Mouse (Mus musculus): ENCODE results near the gene Tekt2. TPM values are rescaled to one million over a fixed set of nuclear protein-coding genes. Genes with fewer than 3 reads are reported as not detected.

Tekt2 gene
- polyA plus RNA-seq (2015; fragmentation: Nextera tagmentation; extraction: Ambion mirVana), result 3.6 and 3.9 TPM in 2 replicates

DNA sequence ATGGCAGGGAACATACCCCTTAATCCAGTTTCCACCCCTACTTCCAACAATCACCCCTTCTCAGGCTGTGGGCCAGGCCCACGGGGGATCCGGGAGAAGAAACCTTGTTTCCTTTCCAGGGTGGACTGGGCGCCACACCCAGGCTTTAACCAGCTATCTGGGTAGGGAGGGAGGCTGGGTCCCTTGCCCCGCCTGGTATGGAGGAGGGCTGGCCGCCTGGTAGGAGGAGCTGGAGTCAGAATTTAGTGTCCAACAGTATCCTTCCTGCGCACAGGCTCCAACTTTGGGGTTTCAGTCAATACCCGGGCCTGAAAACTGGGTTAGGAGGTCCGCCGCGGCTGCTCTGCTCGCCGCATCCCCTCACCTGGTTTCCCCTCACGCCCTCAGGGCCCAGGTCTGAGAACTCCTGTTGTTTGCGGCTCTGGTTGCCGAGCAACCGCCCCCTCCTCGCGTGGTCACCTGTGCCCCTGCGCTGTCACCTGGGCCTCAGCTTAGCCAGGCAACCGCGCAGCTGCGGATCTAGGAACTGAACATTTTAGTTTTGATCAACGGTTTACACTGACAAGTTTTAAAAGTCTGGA lies at the start of gene Tekt2:
Gene Tekt2 (minus strand): TSS at position 408 of the 581 bp plus-strand sequence.
- peak within 1 kb of the TSS; percentile 60 for H3K4me2 ChIP-seq (replicated peaks; ENCODE audit: low read depth)
- ATAC-seq (ENCODE audit: low FRiP score, low TSS enrichment) (peak; percentile 36; the same call in 1 of the 2 replicates), DNase-seq (ENCODE audit: low spot score) (peak; percentile 66)
- no peaks in the 10 kb centered on the region for H3K36me3 ChIP-seq (ENCODE audit: control insufficient read depth, insufficient read depth, low read length)
- no peaks in the 10 kb centered on the region for H3K27me3 ChIP-seq (ENCODE audit: control insufficient read depth, insufficient read depth, low read length)
- TF ChIP-seq CTCF (IDR thresholded peaks at IDR 0.05; ENCODE audit: low read depth), result 0 out of 2 replicates have a peak, but pooled peaks have one; percentile 8
- TF ChIP-seq EP300 (optimal IDR thresholded peaks at IDR 0.05), result no peak
- peaks cover 4% of the 10 kb centered on the region for H3K4me1 ChIP-seq (replicated peaks; ENCODE audit: control insufficient read depth, insufficient read depth)
- peak within 1 kb of the TSS; percentile 48; the same call in 1 of the 2 replicates for H3K9ac ChIP-seq (ENCODE audit: low read length)
- H3K27ac ChIP-seq (replicated peaks), result no peak within 1 kb of the TSS
- H3K4me3 ChIP-seq (ENCODE audit: low read depth, low read length), result peak within 1 kb of the TSS; percentile 31
- 7% methylated on average over 23 of the region's 23 CpGs for WGBS
- no peaks in the 10 kb centered on the region for H3K9me3 ChIP-seq (ENCODE audit: control insufficient read depth, low read length)

DNA sequence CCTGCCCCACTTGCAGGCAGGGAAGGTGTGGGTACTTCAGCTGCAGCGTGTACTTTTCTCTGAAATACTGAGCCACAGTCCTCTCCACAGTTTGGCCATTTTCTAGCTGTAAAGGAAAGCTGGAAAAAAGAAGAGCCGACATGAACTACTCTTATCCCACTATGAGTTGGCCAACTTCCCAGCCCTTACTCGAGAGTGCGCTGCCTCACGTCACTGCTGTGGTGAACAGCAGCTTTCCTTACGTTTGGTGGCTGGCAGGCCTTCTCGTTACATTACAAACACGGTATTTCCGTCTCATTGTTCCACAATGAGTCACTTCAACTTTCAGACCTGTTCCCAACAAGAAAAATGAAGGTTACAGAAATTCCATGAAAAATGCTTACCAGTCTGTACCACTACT lies 46.0 kb upstream of the Tekt2 start:
- TF ChIP-seq EP300 (optimal IDR thresholded peaks at IDR 0.05) (no peak), CTCF (IDR thresholded peaks at IDR 0.05; ENCODE audit: low read depth) (no peak)
- DNase-seq (ENCODE audit: low spot score), result peak; percentile 14
- H3K27me3 ChIP-seq (ENCODE audit: control insufficient read depth, insufficient read depth, low read length), result no peaks in the 10 kb centered on the region

DNA sequence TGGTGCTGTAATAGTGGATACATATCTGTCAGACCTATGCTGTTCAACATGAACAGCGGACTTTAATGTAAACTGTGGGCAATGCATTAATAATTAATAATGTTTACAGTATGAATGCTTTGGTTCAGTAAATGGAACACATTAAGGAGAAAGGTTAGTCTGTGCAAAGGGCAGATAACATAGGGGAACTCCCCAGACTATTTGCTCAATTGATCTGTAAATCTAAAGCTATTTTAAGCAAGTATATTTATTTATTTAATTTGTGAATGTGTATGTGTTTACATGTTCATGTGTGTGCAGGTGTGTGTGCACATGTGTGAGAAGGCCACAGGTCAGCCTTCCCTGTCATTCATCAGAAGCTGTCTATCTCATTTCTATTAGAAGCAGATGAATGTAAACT lies 34.6 kb upstream of the Tekt2 start:
- Histone ChIP-seq H3K27me3 (ENCODE audit: control insufficient read depth, insufficient read depth, low read length) (no peaks in the 10 kb centered on the region), H3K4me3 (ENCODE audit: low read depth, low read length) (no peak overlapping the region), H3K9me3 (ENCODE audit: control insufficient read depth, low read length) (no peaks in the 10 kb centered on the region), H3K27ac (replicated peaks) (no peak overlapping the region), H3K4me2 (replicated peaks; ENCODE audit: low read depth) (no peak overlapping the region), H3K4me1 (replicated peaks; ENCODE audit: control insufficient read depth, insufficient read depth) (no peaks in the 10 kb centered on the region), H3K36me3 (ENCODE audit: control insufficient read depth, insufficient read depth, low read length) (peaks cover 12% of the 10 kb centered on the region), H3K9ac (ENCODE audit: low read length) (no peak overlapping the region)
- 76% methylated on average over 1 of the region's 1 CpGs for WGBS
- ATAC-seq (ENCODE audit: low FRiP score, low TSS enrichment), result 0 out of 2 replicates have a peak, but pooled peaks have one; percentile 40
- no peak for DNase-seq (ENCODE audit: low spot score)
- TF ChIP-seq EP300 (optimal IDR thresholded peaks at IDR 0.05) (no peak), CTCF (IDR thresholded peaks at IDR 0.05; ENCODE audit: low read depth) (no peak)

More for the DNA sequence above, 46.0 kb upstream of the Tekt2 start:
- H3K9ac ChIP-seq (ENCODE audit: low read length), result no peak overlapping the region
- ATAC-seq (ENCODE audit: low FRiP score, low TSS enrichment), result no peak
- no peaks in the 10 kb centered on the region for H3K4me1 ChIP-seq (replicated peaks; ENCODE audit: control insufficient read depth, insufficient read depth)
- no peak overlapping the region for H3K27ac ChIP-seq (replicated peaks)
- peaks cover 4% of the 10 kb centered on the region; the same call in 1 of the 2 replicates for H3K36me3 ChIP-seq (ENCODE audit: control insufficient read depth, insufficient read depth, low read length)
- H3K4me2 ChIP-seq (replicated peaks; ENCODE audit: low read depth), result no peak overlapping the region
- no peaks in the 10 kb centered on the region for H3K9me3 ChIP-seq (ENCODE audit: control insufficient read depth, low read length)
- no peak overlapping the region for H3K4me3 ChIP-seq (ENCODE audit: low read depth, low read length)
- WGBS, result 49% methylated on average over 9 of the region's 9 CpGs

DNA sequence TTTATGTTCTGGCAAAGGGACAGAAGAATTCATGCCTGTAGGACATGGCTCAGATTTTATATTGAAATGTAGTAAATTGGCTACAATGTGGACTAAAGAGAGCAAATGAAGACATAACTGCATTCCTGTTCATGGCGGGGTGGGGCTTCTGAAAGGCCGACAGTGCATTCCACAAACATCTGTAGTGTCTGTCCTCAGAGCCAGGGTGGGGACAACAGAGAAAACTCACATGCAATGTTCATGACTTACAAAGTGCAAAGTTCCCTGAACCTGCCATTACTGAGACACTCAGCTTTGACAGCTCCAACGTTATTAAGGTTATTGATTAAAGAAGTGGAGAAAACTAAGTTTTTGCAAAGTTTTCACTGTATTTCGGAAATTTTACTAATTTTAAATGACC lies 18.0 kb upstream of the Tekt2 start:
- WGBS, result 56% methylated on average over 4 of the region's 4 CpGs
- TF ChIP-seq CTCF (IDR thresholded peaks at IDR 0.05; ENCODE audit: low read depth) (no peak), EP300 (optimal IDR thresholded peaks at IDR 0.05) (no peak)
- Histone ChIP-seq H3K4me1 (replicated peaks; ENCODE audit: control insufficient read depth, insufficient read depth) (no peaks in the 10 kb centered on the region), H3K36me3 (ENCODE audit: control insufficient read depth, insufficient read depth, low read length) (peaks cover 4% of the 10 kb centered on the region; the same call in 1 of the 2 replicates), H3K4me3 (ENCODE audit: low read depth, low read length) (no peak overlapping the region), H3K4me2 (replicated peaks; ENCODE audit: low read depth) (no peak overlapping the region), H3K9me3 (ENCODE audit: control insufficient read depth, low read length) (no peaks in the 10 kb centered on the region), H3K9ac (ENCODE audit: low read length) (no peak overlapping the region), H3K27me3 (ENCODE audit: control insufficient read depth, insufficient read depth, low read length) (no peaks in the 10 kb centered on the region), H3K27ac (replicated peaks) (no peak overlapping the region)
- DNase-seq (ENCODE audit: low spot score), result no peak
- no peak for ATAC-seq (ENCODE audit: low FRiP score, low TSS enrichment)

DNA sequence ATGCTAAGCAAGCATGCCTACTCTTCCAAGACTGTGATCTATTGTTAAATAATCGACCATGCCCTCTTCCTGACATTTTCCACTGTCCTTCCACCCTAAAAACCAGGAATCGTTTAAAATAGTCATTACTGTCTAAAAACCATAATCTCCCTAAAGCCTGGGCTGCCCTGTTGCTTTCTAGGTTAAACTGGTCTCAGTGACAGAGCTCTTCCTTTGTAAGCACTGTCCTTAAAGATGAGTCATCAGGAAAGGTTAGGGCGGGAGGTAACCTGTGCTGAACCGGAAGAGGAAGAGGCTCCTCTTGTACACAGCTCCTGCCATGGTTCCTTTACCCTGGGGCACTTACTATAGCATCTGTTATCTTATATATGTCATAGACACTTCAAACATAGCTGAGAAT lies 14.0 kb upstream of the Tekt2 start:
- Histone ChIP-seq H3K9me3 (ENCODE audit: control insufficient read depth, low read length) (no peaks in the 10 kb centered on the region), H3K9ac (ENCODE audit: low read length) (no peak overlapping the region), H3K4me2 (replicated peaks; ENCODE audit: low read depth) (no peak overlapping the region), H3K4me1 (replicated peaks; ENCODE audit: control insufficient read depth, insufficient read depth) (no peaks in the 10 kb centered on the region), H3K27ac (replicated peaks) (no peak overlapping the region), H3K27me3 (ENCODE audit: control insufficient read depth, insufficient read depth, low read length) (no peaks in the 10 kb centered on the region), H3K4me3 (ENCODE audit: low read depth, low read length) (no peak overlapping the region), H3K36me3 (ENCODE audit: control insufficient read depth, insufficient read depth, low read length) (no peaks in the 10 kb centered on the region)
- TF ChIP-seq EP300 (optimal IDR thresholded peaks at IDR 0.05) (no peak), CTCF (IDR thresholded peaks at IDR 0.05; ENCODE audit: low read depth) (no peak)
- WGBS, result 50% methylated on average over 4 of the region's 4 CpGs
- DNase-seq (ENCODE audit: low spot score) (no peak), ATAC-seq (ENCODE audit: low FRiP score, low TSS enrichment) (no peak)

DNA sequence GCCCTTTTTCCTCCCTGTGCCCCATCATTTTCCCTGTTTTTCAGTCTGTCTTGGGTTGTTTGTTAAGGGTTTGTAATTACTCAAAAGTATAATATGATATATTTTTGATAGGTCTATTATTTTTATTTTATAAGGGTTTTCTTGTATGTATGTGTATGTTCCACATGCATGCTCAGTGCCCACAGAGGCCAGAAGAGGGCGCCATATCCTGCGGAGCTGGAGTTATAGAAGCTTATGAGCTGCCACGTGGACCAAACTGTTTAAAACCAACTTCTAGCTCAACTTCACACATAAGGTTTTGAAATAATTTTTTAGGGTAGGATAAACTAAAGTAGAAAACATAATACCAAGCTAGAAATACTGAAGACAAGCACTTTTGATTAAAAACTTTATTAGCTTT lies 6.9 kb upstream of the Tekt2 start:
- no peak overlapping the region for H3K9ac ChIP-seq (ENCODE audit: low read length)
- no peak overlapping the region for H3K4me2 ChIP-seq (replicated peaks; ENCODE audit: low read depth)
- no peaks in the 10 kb centered on the region for H3K4me1 ChIP-seq (replicated peaks; ENCODE audit: control insufficient read depth, insufficient read depth)
- TF ChIP-seq CTCF (IDR thresholded peaks at IDR 0.05; ENCODE audit: low read depth) (peak; percentile 56), EP300 (optimal IDR thresholded peaks at IDR 0.05) (no peak)
- H3K27me3 ChIP-seq (ENCODE audit: control insufficient read depth, insufficient read depth, low read length), result no peaks in the 10 kb centered on the region
- no peak overlapping the region for H3K27ac ChIP-seq (replicated peaks)
- WGBS, result 50% methylated on average over 3 of the region's 3 CpGs
- H3K9me3 ChIP-seq (ENCODE audit: control insufficient read depth, low read length), result no peaks in the 10 kb centered on the region
- no peak overlapping the region for H3K4me3 ChIP-seq (ENCODE audit: low read depth, low read length)
- DNase-seq (ENCODE audit: low spot score), result no peak
- H3K36me3 ChIP-seq (ENCODE audit: control insufficient read depth, insufficient read depth, low read length), result no peaks in the 10 kb centered on the region
- no peak for ATAC-seq (ENCODE audit: low FRiP score, low TSS enrichment)

Data from stomach, postnatal 0 days (tissue).